Mouse (Mus musculus): ENCODE data around the gene Pknox1.
A peak's percentile ranks its signal among the peaks of the same experiment; 100 is the strongest.

The Pknox1 gene

DNA sequence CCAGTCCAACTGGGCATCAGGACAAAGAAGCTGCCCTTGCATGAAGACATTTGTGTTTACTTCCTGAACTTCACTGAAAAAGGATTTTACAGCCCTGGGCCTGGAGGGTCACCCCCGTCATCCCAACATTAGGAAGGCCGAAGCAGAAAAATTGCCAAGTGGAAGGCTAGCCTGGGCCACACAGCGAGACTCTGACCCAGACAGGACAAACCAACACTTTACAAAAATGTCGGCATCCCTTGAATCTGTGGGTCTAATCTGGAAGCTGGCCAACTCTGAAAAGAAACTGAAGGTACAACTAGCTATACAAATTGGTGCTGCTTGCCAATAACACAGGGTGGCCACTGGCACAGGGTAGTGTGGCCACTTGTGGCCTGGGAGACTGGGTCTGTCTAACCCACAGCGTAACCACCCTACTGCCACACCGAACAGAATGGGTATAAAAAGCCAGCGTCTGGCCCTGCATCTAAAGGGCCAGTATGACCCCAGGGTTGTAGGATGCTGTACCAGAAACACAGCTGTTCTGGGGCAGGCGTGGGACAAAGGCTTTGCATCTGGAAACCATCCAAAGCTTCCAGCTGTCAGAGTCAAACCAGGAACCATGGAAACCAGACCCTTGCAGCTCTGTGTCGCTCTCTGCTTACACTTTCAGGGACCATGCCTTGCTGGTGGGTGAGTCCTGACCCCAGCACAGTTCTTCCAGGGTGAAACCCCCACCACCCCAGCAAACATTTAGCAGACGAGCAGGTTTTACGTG, 7.2 kb upstream of the Pknox1 start:
- no peak for DNase-seq

DNA sequence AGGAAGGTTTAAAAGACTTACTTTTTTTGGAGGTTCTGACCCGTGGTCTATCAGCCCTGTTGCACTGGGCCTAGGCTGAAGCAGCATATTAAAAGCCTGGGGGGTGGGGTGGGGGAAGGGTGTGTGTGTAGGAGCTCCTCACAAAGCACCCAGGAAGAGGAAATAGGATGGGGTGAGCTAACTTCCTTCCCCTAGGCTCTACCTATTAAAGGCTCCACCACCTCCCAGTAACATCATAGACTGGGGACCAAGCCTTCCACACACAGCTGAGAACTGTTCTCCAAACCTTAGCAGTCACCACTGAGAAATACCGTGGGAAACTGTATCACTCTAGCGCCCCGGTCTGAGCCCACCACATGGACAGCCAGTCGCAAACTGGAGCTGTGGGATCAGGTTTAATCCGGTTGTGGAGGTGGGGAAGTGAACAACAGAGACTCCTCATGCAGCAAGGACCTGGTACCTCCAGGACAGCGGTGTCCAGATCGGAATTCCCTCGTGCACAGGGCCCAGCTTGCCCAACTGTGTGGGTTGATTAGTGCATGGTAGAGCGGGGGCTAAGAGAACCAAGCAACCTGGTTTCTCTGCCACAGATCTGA, 6.5 kb upstream of the Pknox1 start:
- no peak for DNase-seq

DNA sequence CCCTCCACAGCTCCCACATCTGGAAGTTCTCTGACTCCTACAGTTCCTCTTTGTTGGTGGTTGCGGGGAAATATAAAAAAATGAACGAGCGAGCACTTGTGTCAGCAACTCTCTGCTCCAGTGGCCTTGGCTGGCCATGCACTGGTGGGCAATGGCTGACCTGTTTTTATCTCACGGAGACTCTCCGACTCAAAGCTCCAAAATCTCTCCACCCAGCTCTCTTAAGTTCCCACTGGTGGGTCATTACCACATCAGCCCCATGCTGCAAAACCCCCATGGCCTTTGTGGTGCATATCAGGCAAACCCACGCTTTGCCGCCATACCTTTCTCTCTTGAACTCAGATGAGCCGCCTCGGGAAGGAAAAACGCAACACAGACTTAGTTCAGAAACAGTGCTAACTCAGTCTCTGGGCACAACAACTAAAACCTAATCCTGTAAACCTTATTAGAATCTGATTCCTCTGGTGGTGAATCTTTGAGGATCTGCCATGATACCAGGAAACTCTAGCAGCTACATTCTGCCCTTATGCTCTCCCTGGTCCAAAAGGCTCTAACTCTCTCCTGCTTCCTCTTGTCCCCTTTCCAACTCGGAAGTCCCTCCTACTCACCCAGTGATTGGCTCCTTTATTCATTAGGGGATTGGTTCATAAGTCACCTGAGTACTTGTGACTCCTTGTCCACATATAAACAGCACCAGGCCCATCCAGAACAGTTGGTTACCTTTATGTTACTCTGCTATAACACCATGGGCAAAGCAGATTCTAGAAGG, 5.3 kb upstream of the Pknox1 start:
- DNase-seq = no peak

DNA sequence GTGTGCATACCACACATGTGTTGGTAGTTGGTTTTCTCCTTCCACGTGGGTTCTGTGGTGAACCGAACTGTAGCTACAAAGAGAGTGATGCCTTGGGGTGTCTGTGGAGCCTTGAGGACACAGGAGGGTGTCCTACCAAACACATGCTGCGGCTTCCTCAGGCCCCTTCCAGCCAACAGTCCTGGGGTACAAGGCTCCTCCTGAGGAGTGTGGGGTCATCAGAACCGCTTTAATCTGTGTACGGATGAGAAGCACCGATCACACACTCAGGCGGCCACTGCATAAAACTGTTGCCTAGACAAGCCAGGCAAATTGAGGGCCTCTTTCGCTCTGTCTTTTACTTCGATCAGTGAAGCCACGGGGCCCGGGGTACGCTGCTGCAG, 911 bp upstream of the Pknox1 start:
- peak; percentile 19 for DNase-seq

DNA sequence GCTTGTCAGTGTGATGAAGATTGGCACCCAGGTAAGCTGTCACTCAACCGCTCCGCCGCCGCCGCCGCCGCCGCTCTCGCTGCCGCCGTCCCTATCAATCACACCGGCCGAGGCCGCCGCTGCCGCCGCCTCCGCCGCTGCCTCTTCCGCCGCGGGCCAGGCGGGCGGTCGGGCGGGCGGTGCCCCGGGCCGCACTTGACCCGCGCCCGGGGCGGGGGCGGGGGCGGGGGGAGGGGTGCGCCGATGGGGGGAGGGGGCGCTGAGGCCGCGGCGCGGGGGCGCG, 265 bp downstream of the Pknox1 start:
- DNase-seq = no peak

DNA sequence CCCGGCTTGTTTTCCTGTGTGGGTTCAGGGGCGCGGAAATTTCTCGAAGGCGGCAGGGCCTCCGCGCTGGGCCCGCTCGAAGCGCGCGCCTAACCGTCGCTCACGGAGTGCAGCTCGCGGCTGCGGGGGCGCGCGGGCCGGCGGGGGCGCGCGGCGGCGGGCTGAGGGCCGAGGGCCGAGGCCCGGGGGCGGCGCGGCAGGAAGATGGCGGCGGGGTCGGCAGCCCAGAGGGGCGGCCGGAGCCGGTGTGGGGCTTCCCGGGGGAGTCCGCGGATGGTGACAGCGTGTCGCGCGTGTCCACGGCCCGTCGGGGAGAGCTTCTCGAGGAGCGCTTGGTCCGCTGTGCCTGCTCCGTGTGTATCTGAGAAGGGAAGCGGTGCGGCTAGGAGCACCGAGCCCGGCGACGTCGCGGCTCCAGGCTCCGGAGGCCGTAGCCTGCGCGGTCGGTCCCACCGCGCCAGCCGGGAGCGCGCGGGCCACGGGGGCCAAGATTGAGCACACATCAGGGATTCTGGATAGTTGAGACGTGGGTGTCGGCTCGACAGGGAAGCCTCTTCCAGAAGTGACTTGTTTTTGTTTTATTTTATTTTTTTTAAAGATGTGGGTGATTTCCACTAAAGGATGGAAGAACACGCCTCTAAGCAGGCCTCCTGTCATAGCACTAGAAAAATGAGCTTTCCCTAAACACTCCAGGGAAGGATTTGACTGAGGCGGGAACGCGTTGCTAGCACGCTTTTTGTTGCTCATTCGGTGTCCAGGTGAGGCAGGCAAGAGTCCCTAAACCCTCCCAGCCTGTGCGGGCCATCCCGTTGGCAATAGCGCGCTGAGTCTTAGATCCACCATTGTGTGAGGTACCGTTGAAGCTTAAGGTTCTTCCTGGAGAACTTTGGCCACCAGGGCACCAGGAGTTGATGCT, 865 bp downstream of the Pknox1 start:
- DNase-seq = peak; percentile 67

DNA sequence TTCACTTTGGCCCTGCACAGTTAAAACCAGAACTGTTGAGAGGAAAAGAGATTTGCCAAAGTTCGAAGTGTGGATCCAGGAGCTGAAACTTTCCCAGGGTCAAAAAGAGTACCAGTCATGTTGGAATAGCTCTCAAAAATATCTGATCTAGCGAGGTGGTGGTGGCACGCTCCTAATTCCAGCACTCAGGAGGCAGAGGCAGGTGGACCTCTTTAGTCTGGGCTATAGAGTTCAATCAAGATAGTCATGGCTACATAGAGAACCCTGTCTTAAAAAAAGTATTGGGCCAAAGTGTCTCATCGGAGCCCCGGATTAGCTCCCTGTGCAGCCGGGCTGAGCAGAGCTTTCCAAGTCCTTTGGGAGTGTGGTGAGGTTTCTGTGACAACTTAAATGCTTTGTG, 1.7 kb downstream of the Pknox1 start:
- DNase-seq = no peak

DNA sequence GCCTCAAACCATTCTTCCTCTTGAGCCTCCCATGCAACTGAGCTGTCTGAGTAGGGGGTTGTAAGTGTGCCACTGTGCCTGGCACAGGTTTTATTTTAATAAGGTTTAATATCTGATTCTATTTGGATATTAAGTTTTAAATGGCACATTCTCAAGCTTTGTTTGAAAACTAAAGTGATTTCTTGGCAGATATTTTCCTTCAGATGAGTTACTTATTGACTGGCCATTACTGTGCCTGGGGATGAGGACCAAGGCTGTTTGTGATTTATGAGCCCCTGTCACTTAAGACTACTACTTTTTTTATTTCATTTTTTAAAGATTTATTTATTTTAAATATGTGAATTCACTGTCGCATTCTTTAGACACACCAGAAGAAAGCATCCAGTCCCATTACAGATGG, 5.2 kb downstream of the Pknox1 start:
- no peak for DNase-seq

DNA sequence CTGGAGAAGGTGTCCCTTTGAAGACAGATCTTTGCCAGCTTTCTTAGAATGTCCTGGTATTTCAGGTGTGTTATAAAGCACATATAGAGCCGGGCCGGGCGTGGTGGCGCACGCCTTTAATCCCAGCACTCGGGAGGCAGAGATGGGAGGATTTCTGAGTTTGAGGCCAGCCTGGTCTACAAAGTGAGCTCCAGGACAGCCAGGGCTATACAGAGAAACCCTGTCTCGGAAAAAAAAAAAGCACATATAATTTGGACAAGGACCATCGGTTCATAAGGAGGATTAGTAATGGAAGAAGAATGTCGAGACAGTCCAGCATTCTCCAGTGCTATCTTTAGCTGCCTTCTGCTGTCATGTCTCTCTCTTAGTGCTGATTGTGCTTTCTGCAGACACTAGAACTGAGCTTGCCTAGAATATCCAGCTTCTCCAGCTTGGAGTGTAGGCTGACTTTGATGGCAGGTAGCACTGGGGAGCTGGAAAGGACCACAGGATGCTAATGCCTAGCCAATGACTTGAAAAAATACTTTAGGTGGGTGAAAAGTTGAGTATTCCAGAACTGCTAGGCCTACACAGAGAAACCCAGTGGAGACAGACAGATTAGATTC, 5.9 kb downstream of the Pknox1 start:
- peak; percentile 55 for DNase-seq

DNA sequence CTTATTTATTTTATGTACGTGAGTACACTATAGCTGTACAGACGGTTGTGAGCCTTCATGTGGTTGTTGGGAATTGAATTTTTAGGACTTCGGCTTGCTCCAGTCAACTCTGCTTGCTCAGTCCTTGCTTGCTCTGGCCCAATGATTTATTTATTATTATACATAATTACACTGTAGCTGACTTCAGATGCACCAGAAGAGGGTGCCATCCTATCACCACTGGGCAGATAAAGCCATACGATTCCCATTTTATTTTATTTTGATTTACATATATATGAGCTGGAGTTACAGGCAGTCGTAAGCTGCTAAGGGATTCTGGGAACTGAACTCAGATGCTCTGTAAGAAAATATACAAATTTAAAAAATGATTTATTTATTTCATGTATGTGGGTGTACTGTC, 7.2 kb downstream of the Pknox1 start:
- DNase-seq = no peak

DNA sequence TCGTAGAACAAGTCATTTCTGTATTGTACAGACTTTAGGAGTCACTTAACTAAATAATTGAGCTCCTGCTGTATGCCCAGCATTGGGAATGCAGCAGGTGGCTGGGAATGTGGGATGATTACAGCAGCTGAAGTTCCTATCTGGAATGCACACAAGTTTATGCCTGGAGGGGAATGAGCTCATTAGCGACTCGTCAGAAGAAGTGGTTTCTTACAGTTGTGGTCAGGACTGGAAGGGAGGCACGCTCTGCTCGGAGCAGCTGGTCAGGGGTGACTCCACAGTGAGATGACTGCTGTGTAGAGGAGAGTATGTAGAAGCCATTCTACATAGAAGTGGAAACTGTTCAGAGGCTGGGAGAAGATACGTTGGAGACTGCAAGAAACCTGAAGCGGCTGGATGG, 10.1 kb downstream of the Pknox1 start:
- no peak for DNase-seq

DNA sequence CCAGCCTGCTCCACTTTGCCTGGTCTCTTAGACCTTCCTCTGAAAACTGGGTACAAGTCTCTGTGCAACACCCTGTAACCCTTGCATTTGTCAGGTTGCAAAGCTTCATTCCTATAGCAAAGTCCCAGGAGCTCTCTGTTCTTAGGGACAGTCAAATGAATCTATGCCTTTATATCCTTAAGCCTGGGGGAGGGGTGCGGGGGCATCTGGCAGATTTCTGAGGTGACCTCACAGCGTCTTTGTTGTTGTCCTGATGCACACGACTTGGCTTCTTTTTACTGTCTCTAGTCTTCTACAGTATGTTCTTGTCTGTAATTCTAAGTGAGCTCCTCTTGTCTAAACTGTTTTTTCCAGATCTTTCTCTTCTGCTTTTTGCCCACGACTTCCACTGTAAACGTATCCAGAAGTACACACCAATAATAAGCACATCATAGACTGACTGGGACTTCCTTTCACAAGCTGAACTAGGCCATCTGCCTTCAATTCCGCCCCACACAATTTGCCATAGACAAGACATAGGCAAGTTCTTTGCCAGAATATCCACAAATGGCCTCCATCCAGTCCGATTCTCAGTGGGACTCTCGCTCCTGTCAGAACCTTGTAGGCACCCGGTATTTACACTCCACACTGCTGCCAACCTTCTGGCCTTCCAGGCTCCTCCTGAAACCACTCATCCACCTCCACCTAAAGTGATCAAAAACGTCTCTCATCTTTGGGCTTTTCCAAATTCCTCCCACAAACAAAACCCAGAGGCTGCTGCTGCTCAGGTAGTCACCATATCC, 12.1 kb downstream of the Pknox1 start:
- DNase-seq = no peak

DNA sequence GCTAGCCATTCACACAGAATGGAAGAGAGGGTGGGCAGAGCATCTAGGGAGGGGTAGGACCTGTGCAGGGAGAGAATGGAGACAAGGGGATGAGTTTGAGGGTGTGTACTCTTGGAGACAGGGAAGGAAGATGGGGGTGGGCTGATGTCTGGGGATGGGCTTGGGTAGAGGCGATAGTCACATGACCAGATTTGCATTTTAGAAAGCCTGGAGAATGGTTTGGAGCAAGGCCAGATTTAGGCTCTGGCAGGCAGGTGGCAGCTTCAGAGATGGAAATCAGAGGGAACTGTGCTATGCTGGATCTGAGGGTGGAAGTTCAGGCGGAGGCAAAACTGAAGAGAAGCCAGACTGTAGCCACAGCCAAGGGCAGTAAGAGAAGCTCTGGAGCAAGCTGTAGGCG, 15.8 kb downstream of the Pknox1 start:
- peak; percentile 28 for DNase-seq

DNA sequence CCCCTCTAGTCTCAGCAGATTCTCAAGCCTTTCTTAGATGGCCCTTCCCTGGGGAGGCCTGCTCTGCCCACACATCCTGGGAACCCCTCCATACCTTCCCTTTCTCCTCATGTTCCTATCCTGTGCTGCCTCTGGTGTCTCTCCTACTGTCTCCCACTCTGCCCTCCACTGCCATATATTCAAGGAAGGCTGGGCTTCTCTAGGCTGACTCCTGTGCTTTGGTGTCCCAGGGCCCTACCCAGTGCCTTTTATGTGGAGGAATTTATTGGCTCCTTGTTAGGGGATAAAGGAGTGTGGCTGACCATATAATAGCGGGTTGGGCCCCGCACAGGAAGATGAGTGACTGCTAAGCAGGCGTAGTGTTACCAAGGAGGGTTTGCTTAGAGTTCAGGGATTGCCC, 18.7 kb downstream of the Pknox1 start:
- no peak for DNase-seq

DNA sequence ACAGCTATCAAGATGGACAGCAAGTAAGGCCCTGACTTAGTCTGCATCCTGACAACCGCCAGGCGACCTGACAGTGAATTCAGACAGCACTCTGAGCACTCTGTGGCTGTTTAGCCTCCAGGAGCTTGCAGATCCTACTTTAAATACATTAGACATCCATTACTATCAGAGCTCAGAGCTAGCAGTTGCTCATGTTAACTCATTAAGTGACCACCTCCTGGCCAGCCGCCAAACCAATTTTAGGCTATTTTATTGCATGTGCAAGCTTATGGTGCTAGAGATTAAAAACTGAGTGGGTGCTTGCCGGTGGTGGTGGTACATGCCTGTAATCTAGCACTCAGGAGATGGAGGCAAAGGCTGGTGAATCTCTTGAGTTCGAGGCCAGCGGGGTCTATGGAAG, 19.2 kb downstream of the Pknox1 start:
- no peak for DNase-seq

DNA sequence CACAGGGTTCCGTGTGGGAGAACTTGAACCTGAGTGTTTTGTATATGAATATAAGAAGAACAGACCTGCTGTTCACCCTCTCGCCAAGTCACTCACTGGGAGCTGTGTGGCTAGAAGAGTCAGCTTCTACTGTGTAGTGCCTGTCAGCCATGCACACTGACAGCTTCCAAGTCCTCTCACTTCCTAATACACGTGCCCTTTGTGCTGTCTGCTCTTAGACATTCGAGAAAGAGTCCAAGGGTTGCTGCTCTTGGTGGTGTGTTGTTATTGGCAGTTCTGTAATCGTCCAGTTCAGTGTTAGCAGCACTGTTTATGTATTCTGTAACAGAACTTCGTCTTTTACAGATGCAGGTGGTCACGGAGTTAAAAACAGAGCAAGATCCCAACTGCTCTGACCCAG, 23.6 kb downstream of the Pknox1 start:
- no peak for DNase-seq

DNA sequence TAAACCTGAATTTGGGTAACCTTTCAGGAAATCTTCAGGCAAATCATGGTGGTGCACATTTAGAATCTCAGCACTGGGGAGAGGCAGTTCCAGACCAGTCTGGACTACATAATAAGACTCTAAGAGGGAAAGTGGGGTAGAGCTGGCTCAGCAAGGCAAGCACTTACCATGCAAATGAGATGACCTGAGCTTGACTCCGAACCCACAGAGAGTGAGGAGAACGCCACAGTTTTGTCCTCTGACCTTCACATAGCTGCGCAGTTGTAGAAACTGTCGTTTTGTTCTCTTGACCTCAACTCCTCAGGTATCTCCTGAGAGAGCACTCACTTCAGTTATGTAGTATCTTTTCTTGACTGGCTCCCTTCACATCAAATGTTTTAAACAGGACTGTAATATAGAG, 24.2 kb downstream of the Pknox1 start:
- DNase-seq = no peak

DNA sequence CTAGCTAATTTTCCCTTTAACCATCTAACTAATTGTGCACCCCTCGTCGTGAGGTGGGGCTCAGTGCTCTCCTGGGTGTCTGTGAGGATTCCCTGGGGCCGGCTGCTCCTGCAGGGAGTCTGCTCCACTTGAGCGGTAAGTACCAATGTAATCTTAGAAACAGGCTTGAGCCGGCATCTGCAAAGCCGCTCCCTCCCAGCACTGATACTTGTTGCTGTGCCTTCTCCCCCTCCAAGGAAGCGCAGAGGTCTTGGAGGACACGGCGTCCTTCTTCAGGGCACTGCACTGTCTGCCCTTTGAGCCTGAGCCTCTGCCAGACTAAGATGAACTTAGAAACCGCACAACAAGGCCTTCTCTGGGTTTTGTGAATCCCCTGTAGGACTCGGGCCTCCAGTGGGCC, 26.3 kb downstream of the Pknox1 start:
- DNase-seq = no peak

DNA sequence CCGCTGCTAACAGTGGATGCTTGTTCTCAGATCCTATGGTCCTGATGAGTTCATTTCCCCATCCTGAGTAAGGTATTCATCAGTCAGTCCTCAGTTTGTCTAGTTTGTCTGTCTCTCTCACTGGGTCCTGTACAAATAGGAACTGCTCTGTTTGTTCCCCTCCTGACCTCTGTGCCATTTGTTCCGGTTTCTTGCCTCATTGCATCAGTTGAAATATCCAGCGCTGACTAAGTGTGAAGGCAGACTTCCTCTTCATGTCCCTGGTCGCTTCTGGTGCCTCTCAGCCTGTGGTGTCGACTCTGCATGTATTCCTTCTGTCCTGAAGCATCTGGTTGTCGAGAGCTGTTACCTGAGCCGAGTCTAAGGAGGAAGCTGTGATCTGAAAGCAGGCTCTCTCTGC, 30.1 kb downstream of the Pknox1 start:
- DNase-seq = no peak

DNA sequence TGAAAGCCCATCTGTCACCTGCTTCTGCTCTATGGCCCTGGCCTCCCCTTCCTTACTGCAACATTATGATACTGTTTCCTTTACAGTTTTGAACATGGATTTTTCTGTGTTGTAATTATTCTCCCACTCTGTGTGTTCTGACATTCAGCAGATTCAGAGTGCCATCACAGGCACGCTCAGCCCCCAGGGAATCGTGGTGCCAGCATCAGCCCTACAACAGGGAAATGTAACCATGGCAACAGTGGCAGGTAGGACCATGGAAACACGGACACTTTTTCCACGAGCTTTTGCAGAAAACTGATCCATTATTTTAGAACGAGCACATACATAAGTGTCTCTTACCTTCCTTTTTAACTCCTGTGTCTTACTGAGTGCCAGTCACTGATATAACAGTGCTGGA, 30.5 kb downstream of the Pknox1 start:
- DNase-seq = peak; percentile 30

DNA sequence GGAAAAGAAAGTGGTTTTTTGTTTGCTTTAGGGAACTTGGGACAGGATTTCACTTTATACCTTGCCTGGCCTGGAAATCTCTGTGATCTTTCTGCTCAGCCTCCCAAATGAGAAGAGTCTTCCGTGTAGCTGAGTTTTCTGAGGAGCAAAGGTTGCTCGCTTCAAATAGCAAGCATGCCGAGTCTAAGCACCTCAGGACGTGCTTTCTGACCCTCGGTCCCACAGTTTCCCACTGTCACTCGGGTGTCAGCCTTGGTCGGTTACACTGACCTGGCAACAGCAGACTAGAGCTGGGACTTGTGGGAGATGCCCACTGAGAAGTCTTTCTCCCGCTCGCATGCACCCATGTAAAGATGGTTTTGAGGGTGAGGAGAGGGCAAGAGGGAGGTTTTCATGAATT, 33.4 kb downstream of the Pknox1 start:
- DNase-seq = no peak

DNA sequence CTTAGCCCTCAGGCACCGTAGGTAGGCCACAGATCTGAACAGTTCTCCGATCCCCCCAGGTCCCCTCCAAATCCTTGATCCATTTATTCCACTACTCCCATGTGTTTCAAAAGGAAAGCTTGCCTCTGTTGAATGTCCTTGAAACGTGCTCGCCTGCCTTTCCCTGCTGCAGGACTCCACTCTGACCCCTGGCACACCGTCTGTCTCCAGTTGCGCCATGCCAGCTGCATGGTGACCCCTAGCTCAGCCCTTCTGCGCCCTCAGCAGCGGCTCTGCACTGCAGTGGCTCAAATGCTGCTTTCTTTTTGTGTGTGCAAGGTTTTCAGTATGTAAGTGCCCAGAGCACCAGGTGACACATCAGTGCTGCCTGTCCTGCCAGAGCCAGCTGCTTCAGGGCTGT, 34.1 kb downstream of the Pknox1 start:
- DNase-seq = no peak
